Mouse (Mus musculus) midbrain, postnatal 0 days (tissue): ENCODE data around the gene Gm48552. TPM values are rescaled to one million over a fixed set of nuclear protein-coding genes. Genes with fewer than 3 reads are reported as not detected.

Source experiments
- ATAC-seq: fragments of 200-750 bp; cut with Nextera tagmentation; 2 replicates; pipeline ENCODE4 v1.8.0; 2017; ENCODE audit warnings: moderate number of reproducible peaks, mild to moderate bottlenecking, moderate TSS enrichment, moderate library complexity; ENCODE audit not compliant: low FRiP score
- DNase-seq: peaks from one replicate; pipeline ENCODE4 v3.0.0-alpha.2; 2015; ENCODE audit warnings: low spot score
- H3K27ac ChIP-seq: fragments of 300-500 bp; sonication (generic); 2 replicates; pipeline ENCODE4 v1.5.1; 2014; ENCODE audit warnings: low read depth, mild to moderate bottlenecking, low read length, mixed read lengths
- H3K27me3 ChIP-seq: fragments of 300-500 bp; sonication (generic); 2 replicates; pipeline ENCODE4 v1.6.1; 2014; ENCODE audit warnings: low read length, control low read depth, mixed read lengths; ENCODE audit not compliant: insufficient read depth
- H3K36me3 ChIP-seq: fragments of 300-500 bp; sonication (generic); 2 replicates; pipeline ENCODE4 v1.6.1; 2014; ENCODE audit warnings: low read length, control low read depth, mixed read lengths; ENCODE audit not compliant: insufficient read depth
- H3K4me1 ChIP-seq: fragments of 300-500 bp; sonication (generic); 2 replicates; pipeline ENCODE4 v1.6.1; 2014; ENCODE audit warnings: mild to moderate bottlenecking, control low read depth, antibody characterized with exemption, low read length, mixed read lengths; ENCODE audit not compliant: insufficient read depth
- H3K4me2 ChIP-seq: fragments of 300-500 bp; sonication (generic); 2 replicates; pipeline ENCODE4 v1.6.1; 2014; ENCODE audit warnings: low read depth, mild to moderate bottlenecking, low read length, mixed read lengths; ENCODE audit not compliant: poor library complexity, severe bottlenecking
- H3K4me3 ChIP-seq: fragments of 300-500 bp; sonication (generic); 2 replicates; pipeline ENCODE4 v1.5.1; 2014; ENCODE audit warnings: low read depth, mild to moderate bottlenecking, low read length, moderate library complexity
- H3K9ac ChIP-seq: fragments of 300-500 bp; sonication (generic); replicated peaks from 2 replicates; pipeline ENCODE4 v1.6.1; 2014; ENCODE audit warnings: mild to moderate bottlenecking, low read length, moderate library complexity, mixed read lengths; ENCODE audit not compliant: poor library complexity, severe bottlenecking
- H3K9me3 ChIP-seq: fragments of 300-500 bp; sonication (generic); 2 replicates; pipeline ENCODE4 v1.6.1; 2016; ENCODE audit warnings: low read length, control low read depth
- CTCF ChIP-seq: IDR thresholded peaks from 2 replicates; pipeline ENCODE4 v1.5.1; 2016; ENCODE audit warnings: antibody characterized with exemption, mild to moderate bottlenecking
- WGBS: fragments of 180-500 bp; shearing (Covaris S2); extraction: QIAGEN DNeasy Blood & Tissue Kit; methylation state at CpG from one replicate; pipeline ENCODE4 v1.1.7; 2014; 5-methylcytosine and 5-hydroxymethylcytosine counted together
- polyA plus RNA-seq: library from polyadenylated mRNA; unstranded; fragments of >200 nt; fragmentation: Nextera tagmentation; extraction: Ambion mirVana; gene quantifications from 2 replicates; pipeline ENCODE4 v1.2.1, GENCODE M21; 2015
- total RNA-seq: library from RNA; depleted of rRNA; stranded (reverse); fragments of >200 nt; gene quantifications from 2 replicates; pipeline ENCODE4 v1.2.3, GENCODE M21; 2014

The Gm48552 gene
- total and polyA plus RNA-seq, 2 experiments from 2014 or later = 1.6 to 6.6 TPM

DNA sequence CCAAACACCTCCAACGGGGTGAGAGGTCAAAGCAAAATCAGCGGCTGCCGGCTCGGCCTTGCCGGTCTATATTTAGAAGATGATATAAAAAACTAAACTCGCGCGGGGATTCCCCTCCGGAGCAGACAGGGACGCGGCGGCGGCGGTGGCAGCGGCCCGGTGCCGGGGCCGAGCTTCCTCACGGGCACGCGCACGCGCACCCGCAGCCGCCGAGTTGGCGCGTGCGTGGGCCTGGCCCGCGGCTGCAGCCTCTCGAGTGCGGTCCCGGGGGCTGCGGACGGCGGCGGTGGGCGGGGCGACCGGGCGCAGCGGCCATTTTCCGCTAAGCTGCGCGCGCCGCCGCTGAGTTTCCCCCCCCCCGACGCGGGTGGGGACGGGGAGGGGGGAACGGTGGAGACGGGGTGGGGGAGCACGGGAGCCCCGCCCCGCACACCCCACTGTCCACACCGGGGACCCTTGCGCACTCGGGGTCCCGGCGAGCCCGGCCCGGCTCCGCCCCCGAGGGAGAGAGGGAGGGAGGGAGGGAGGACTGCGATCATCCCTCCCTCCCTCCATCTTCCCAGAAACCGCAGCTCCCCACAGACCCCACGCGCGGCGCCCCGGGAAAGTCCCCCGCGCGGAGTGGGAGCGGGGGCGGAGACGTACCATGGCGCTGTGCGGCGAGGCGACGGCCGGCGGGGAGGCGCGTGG is 41.5 kb downstream of the Gm48552 start:
- no peak for TF ChIP-seq CTCF
- Histone ChIP-seq H3K9ac (peak overlapping the region; percentile 87), H3K4me1 (peaks cover 25% of the 10 kb centered on the region; the same call in 1 of the 2 replicates), H3K27ac (peak overlapping the region; percentile 92), H3K9me3 (no peaks in the 10 kb centered on the region), H3K36me3 (no peaks in the 10 kb centered on the region), H3K4me2 (peak overlapping the region; percentile 91), H3K27me3 (no peaks in the 10 kb centered on the region), H3K4me3 (peak overlapping the region; percentile 82)
- DNase-seq = peak; percentile 84
- WGBS = 1% methylated on average over 34 of the region's 89 CpGs
- ATAC-seq = peak; percentile 29; the same call in 1 of the 2 replicates

DNA sequence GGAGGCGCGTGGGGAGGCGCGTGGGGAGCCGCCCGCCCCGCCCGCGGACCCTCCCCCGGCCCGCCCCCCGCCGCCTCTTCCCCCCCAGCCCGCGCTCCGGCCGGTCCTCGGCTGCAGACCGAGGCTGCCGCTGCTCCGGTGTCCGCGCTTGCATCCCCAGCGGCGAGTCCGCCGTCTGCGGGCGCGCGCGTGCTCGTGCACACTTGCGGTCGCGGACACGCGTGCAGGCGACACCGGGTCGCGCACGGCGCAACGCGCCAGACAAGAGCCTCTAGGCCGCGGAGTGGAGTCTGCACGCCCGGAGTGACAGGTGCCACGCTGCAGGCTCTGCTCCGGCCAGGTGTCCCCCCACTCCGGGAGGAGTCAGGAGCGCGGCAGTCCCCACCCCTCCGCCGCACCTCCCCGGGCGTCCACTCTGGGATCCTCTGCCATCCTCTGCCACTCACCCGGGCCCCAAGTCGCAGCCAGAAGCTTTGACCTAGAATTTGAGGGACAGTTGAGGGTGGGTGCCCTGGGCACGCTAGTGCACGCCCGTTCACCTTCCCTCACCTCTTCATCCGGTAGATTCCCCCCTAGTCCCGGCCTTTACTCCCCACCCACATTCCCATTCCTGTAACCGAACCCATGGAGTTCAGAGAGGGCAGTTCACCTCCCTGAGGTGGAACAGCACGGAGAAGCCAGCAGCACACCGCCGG is 42.2 kb downstream of the Gm48552 start:
- no peaks in the 10 kb centered on the region for H3K27me3 ChIP-seq
- H3K4me2 ChIP-seq = peak overlapping the region; percentile 91
- DNase-seq = peak; percentile 78
- no peak for TF ChIP-seq CTCF
- no peaks in the 10 kb centered on the region for H3K36me3 ChIP-seq
- peak; percentile 27; the same call in 1 of the 2 replicates for ATAC-seq
- 4% methylated on average over 49 of the region's 70 CpGs for WGBS
- peaks cover 23% of the 10 kb centered on the region; the same call in 1 of the 2 replicates for H3K4me1 ChIP-seq
- no peaks in the 10 kb centered on the region for H3K9me3 ChIP-seq
- H3K9ac ChIP-seq = peak overlapping the region; percentile 87
- peak overlapping the region; percentile 82 for H3K4me3 ChIP-seq
- peak overlapping the region; percentile 92 for H3K27ac ChIP-seq

DNA sequence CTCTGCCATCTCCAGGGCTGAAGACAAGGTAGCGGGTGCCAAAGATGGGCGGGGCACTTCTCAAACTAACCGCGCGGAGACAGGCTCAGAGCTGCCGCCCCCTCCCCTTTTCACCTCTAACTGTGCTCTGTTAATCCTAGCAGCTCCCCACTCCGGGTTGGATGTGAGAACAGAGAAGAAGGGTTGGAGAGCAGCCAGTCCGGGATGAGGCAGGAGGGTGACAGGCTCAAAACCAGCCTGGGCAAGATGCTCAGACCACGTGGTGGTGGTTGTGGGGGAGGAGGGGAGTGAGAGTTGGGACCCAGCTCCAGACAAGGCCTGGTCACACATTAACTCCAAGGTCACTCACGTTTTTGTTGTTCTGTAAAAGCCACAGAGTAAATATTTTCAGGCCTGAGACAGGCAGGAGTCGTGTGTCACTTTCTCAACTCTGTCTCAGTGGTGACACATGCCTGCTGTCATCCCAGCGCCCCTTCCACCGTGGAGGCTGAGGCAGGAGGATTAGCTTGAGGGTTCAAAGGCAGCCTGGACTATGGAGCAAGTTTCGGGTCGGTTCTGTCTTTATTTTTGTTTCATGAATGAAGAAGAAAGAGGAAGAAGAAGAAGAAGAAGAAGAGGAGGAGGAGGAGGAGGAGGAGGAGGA is 42.8 kb downstream of the Gm48552 start:
- Histone ChIP-seq H3K4me1 (peaks cover 21% of the 10 kb centered on the region; the same call in 1 of the 2 replicates), H3K9me3 (no peaks in the 10 kb centered on the region), H3K36me3 (no peaks in the 10 kb centered on the region), H3K4me3 (peak overlapping the region; percentile 82), H3K9ac (peak overlapping the region; percentile 87; the same call in 1 of the 2 replicates), H3K4me2 (peak overlapping the region; percentile 91), H3K27ac (peak overlapping the region; percentile 92), H3K27me3 (no peaks in the 10 kb centered on the region)
- DNase-seq (peak; percentile 71), ATAC-seq (no peak)
- TF ChIP-seq CTCF = no peak
- 9% methylated on average over 13 of the region's 15 CpGs for WGBS

DNA sequence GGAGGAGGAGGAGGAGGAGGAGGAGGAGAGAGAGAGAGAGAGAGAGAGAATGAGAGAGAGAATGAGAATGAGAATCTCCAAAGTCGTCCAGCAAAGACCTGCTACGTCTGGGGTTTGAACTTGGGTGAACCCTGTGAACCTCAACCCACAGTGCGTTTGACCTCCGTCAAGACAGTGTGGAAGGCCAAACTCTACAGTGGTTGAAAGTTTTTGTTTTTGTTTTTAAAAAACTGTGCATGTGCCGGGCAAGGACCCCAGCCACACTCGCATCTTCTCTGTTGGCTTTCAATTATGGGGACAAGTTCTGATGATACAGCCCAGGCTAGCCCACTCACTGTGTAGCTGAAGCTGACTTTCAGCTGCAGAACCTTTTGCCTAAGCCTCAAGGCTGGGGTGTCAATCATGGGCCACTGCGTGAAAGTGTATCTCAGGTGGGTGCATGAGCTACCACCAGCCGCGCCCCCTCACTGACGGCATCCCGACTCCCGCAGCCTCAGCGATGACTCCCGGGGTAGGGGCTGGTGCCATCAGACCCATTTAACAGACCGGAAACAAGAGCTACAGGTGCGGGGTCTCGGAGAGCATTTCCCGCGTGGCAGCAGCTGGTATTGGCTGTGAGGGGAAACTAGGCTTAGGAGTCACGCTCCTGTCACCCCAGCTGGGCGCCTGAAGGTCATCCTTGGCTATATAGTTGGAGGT is 43.5 kb downstream of the Gm48552 start:
- ATAC-seq = peak; percentile 9
- Histone ChIP-seq H3K4me2 (peak overlapping the region; percentile 54), H3K9me3 (no peaks in the 10 kb centered on the region), H3K27me3 (no peaks in the 10 kb centered on the region), H3K4me1 (peaks cover 19% of the 10 kb centered on the region; the same call in 1 of the 2 replicates), H3K36me3 (no peaks in the 10 kb centered on the region), H3K27ac (0 out of 2 replicates have a peak overlapping the region, but pooled peaks have one; percentile 12), H3K4me3 (peak overlapping the region; percentile 19; the same call in 1 of the 2 replicates), H3K9ac (no peak overlapping the region)
- no peak for DNase-seq
- 65% methylated on average over 21 of the region's 21 CpGs for WGBS
- no peak for TF ChIP-seq CTCF

- Histone ChIP-seq H3K9me3 (no peaks in the 10 kb centered on the region), H3K4me2 (peak overlapping the region; percentile 54), H3K4me3 (peak overlapping the region; percentile 19), H3K36me3 (no peaks in the 10 kb centered on the region), H3K9ac (peak overlapping the region; percentile 46; the same call in 1 of the 2 replicates), H3K27me3 (no peaks in the 10 kb centered on the region), H3K27ac (0 out of 2 replicates have a peak overlapping the region, but pooled peaks have one; percentile 12), H3K4me1 (peaks cover 19% of the 10 kb centered on the region; the same call in 1 of the 2 replicates)
- 3% methylated on average over 17 of the region's 17 CpGs for WGBS
- DNase-seq (peak; percentile 99), ATAC-seq (peak; percentile 87)
- no peak; the same call in 1 of the 2 replicates for TF ChIP-seq CTCF
Observed at GRCm38 (mm10) chr10:81432868-81433262, 44.1 kb downstream of the Gm48552 start.
